Mouse (Mus musculus) small intestine, adult 2 months (tissue): Measurements from ENCODE around the gene 0610030E20Rik. TPM values are rescaled to one million over a fixed set of nuclear protein-coding genes. Genes with fewer than 3 reads are reported as not detected.

ENCODE experiments used
- H3K27ac ChIP-seq: fragments of 200-500 bp; 2 replicates; pipeline ENCODE4 v1.5.1; 2012; ENCODE audit warnings: low read depth, low read length, control low read depth, inconsistent platforms; ENCODE audit not compliant: insufficient read depth
- H3K27me3 ChIP-seq: fragments of 200-500 bp; 2 replicates; pipeline ENCODE4 v1.6.1; 2012; ENCODE audit warnings: mild to moderate bottlenecking, moderate library complexity, low read length, inconsistent platforms; ENCODE audit not compliant: control insufficient read depth, insufficient read depth
- H3K36me3 ChIP-seq: fragments of 200-500 bp; 2 replicates; pipeline ENCODE4 v1.6.1; 2012; ENCODE audit warnings: mild to moderate bottlenecking, low read length, control low read depth, inconsistent platforms; ENCODE audit not compliant: control insufficient read depth, insufficient read depth
- H3K4me1 ChIP-seq: fragments of 200-500 bp; 2 replicates; pipeline ENCODE4 v1.6.1; 2012; ENCODE audit warnings: low read length, inconsistent platforms, mixed read lengths; ENCODE audit not compliant: control insufficient read depth, insufficient read depth, insufficient read length
- H3K4me3 ChIP-seq: fragments of 200-500 bp; 2 replicates; pipeline ENCODE4 v1.5.1; 2012; ENCODE audit warnings: low read depth, mild to moderate bottlenecking, control low read depth, inconsistent platforms, low read length, moderate library complexity
- CTCF ChIP-seq: fragments of 200-500 bp; IDR thresholded peaks from 2 replicates; pipeline ENCODE4 v1.5.1; 2012; ENCODE audit warnings: low read depth, mild to moderate bottlenecking, control low read depth, inconsistent platforms, low read length, moderate library complexity, mixed read lengths; ENCODE audit not compliant: insufficient replicate concordance, insufficient read length; ENCODE audit errors: extremely low read depth
- POLR2A ChIP-seq: fragments of 200-500 bp; IDR thresholded peaks from 2 replicates; pipeline ENCODE4 v1.6.1; 2012; ENCODE audit warnings: low read depth, mild to moderate bottlenecking, control low read depth, inconsistent platforms, low read length, moderate library complexity
- whole genome bisulfite sequencing: fragments of 180-500 bp; shearing (Covaris S2); methylation state at CpG from one replicate; pipeline ENCODE4 v1.1.7; 2018; 5-methylcytosine and 5-hydroxymethylcytosine counted together
- polyA plus RNA-seq: library from polyadenylated mRNA; depleted of rRNA; stranded (reverse); fragments of >200 nt; gene quantifications from 2 replicates; pipeline ENCODE4 v1.2.3, GENCODE M21; 2012; rRNA removed

The 0610030E20Rik gene
- polyA plus RNA-seq, 1 experiment = 12.7 TPM

GRCm38 (mm10) chr6:72392341-72392740 lies 45.2 kb downstream of the 0610030E20Rik start:
- Histone ChIP-seq H3K27me3 (no peaks in the 10 kb centered on the region), H3K4me3 (no peak overlapping the region), H3K4me1 (peaks cover 4% of the 10 kb centered on the region; the same call in 1 of the 2 replicates), H3K36me3 (peaks cover 7% of the 10 kb centered on the region; the same call in 1 of the 2 replicates), H3K27ac (no peak overlapping the region)
- WGBS = 91% methylated on average over 5 of the region's 5 CpGs
- TF ChIP-seq CTCF (no peak), POLR2A (no peak)

- no peak overlapping the region for H3K27ac ChIP-seq
- H3K36me3 ChIP-seq = no peaks in the 10 kb centered on the region
- H3K4me3 ChIP-seq = no peak overlapping the region
- TF ChIP-seq POLR2A (no peak), CTCF (no peak)
- no peaks in the 10 kb centered on the region for H3K27me3 ChIP-seq
- H3K4me1 ChIP-seq = no peaks in the 10 kb centered on the region
- WGBS = 76% methylated on average over 10 of the region's 10 CpGs
Observed at GRCm38 (mm10) chr6:72396837-72397251, 49.7 kb downstream of the 0610030E20Rik start.

- WGBS = 67% methylated on average over 2 of the region's 2 CpGs
- no peaks in the 10 kb centered on the region for H3K27me3 ChIP-seq
- no peak overlapping the region for H3K27ac ChIP-seq
- H3K4me1 ChIP-seq = no peaks in the 10 kb centered on the region
- H3K4me3 ChIP-seq = no peak overlapping the region
- H3K36me3 ChIP-seq = no peaks in the 10 kb centered on the region
- TF ChIP-seq POLR2A (no peak), CTCF (no peak)
Observed at GRCm38 (mm10) chr6:72399967-72400366, 52.9 kb downstream of the 0610030E20Rik start.

- Histone ChIP-seq H3K36me3 (no peaks in the 10 kb centered on the region), H3K4me3 (no peak overlapping the region), H3K27me3 (no peaks in the 10 kb centered on the region), H3K27ac (no peak overlapping the region), H3K4me1 (no peaks in the 10 kb centered on the region)
- TF ChIP-seq POLR2A = no peak
- TF ChIP-seq CTCF = peak; percentile 88; the same call in 1 of the 2 replicates
- WGBS = 9% methylated on average over 7 of the region's 7 CpGs
Observed at GRCm38 (mm10) chr6:72401875-72402274, 54.8 kb downstream of the 0610030E20Rik start.

Other genes with a start within 250 kb of the 0610030E20Rik start
- gene St3gal5, start 249.7 kb upstream of the 0610030E20Rik start, polyA plus RNA-seq = 2.8 and 3.0 TPM in 2 replicates
- gene Atoh8, start 111.7 kb upstream of the 0610030E20Rik start, polyA plus RNA-seq = 4.9 and 9.1 TPM in 2 replicates
- 0.36 and 0.71 TPM in 2 replicates for gene Sftpb, start 42.7 kb upstream of the 0610030E20Rik start, polyA plus RNA-seq
- gene Usp39, start 2.1 kb upstream of the 0610030E20Rik start, polyA plus RNA-seq = 5.5 and 6.8 TPM in 2 replicates
- gene Tmem150a, start 8.1 kb downstream of the 0610030E20Rik start, polyA plus RNA-seq = 16.6 and 31.8 TPM in 2 replicates
- 59.5 and 97.6 TPM in 2 replicates for gene Rnf181, start 19.6 kb downstream of the 0610030E20Rik start, polyA plus RNA-seq
- gene Vamp5, start 33.2 kb downstream of the 0610030E20Rik start, polyA plus RNA-seq = 14.8 and 19.8 TPM in 2 replicates
- gene Vamp8, start 43.4 kb downstream of the 0610030E20Rik start, polyA plus RNA-seq = 124 and 243 TPM in 2 replicates
- 5.6 and 6.1 TPM in 2 replicates for gene Ggcx, start 67.0 kb downstream of the 0610030E20Rik start, polyA plus RNA-seq
- 19.5 and 20.1 TPM in 2 replicates for gene Mat2a, start 92.2 kb downstream of the 0610030E20Rik start, polyA plus RNA-seq
- gene Sh2d6, start 174.4 kb downstream of the 0610030E20Rik start, polyA plus RNA-seq = 9.9 and 22.2 TPM in 2 replicates
- gene Capg, start 197.1 kb downstream of the 0610030E20Rik start, polyA plus RNA-seq = 17.5 and 53.4 TPM in 2 replicates